Mouse (Mus musculus): ENCODE measurements around the gene Cdh23.
A peak's percentile ranks its signal among the peaks of the same experiment; 100 is the strongest.

The Cdh23 gene

DNA sequence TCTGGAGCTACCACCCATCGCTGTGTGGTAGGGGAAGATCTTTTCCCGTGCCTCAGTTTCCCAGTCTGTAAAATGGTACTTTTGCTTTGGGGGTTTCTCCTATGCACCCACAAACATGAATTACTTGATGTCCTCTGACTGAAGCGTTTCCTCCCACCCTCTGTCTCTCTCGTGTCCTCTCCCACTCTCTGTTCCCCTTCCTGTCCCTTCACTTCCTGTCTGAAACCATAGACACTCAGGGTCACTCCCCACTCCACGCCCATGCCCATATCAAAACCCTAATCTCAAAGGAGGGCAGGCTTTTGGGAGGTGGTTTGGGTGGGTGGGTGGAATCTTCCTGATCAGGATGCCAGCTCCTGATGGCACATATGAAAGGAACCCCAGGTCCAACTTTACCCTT lies 221.7 kb downstream of the Cdh23 start:
- no peak for DNase-seq (ENCODE audit: low spot score in 2 of 2)

GRCm38 (mm10) chr10:60473782-60474322 lies 222.4 kb downstream of the Cdh23 start:
- DNase-seq (ENCODE audit: low spot score in 2 of 2) = no peak

- DNase-seq (ENCODE audit: low spot score in 2 of 2) = no peak
Measured at GRCm38 (mm10) chr10:60467752-60468151, 228.5 kb downstream of the Cdh23 start.

DNA sequence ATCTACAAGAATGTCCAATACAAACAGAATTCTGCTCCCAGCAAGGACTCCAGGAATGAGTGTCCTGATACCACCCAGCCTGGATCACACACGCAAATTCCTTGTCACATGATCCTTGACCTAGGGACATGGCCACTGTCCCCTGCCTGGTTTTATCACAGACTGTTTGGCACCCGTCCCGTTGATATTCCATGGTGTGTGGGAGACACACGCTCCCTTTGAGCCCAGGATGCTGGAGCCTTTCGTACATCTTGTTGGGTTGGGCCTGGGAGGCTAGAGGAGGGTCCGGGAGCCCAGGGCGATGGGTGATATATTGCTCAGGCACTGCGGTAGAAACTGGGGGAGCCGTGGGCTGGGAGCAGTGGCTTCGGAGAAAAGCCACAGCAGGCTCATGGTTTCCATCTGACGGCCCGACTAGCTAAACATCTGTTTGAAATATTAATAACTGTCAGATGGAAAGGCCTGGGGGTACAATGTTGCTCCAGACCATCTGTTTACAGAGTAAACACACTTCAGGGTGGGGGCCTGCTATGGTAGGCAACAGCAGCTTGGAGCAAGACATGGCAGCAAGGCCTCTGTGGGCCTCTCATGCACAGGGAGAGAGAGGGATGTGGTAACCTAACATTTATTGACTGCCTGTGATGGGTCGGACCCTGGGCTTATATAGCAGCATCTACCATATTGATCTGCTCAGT lies 232.2 kb downstream of the Cdh23 start:
- DNase-seq (ENCODE audit: low spot score in 2 of 2) = no peak

- DNase-seq (ENCODE audit: low spot score in 2 of 2) = no peak
Measured at GRCm38 (mm10) chr10:60456662-60457397, 239.5 kb downstream of the Cdh23 start.

GRCm38 (mm10) chr10:60455193-60455592 lies 241.1 kb downstream of the Cdh23 start:
- no peak for DNase-seq (ENCODE audit: low spot score in 2 of 2)

GRCm38 (mm10) chr10:60447186-60447585 lies 249.1 kb downstream of the Cdh23 start:
- DNase-seq (ENCODE audit: low spot score in 2 of 2) = no peak

DNA sequence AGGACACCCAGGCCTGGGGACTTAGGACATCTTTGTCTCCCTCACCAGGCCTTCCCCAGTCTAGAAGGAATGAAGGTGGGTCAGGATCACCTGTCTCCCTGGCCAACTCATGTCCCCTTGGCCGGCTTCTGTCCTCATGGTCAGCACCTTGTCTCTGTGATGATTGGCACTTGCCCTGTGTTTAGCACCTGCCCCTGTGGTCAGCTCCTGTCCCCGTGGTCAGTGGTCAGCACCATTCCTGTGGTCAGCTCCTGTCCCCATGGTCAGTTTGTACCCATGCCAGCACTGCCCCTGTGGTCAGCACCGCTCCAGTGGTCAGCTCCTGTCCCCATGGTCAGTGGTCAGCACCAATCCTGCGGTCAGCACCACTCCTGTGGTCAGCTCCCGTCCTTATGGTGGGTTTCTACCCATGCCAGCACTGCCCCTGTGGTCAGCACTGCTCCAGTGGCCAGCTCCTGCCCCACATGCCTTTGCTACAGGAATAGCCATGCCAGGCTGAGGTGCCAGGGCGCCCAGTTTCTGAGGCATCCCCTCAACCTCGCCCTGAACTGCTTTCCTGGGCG lies 251.2 kb downstream of the Cdh23 start:
- DNase-seq (ENCODE audit: low spot score in 2 of 2) = no peak

DNA sequence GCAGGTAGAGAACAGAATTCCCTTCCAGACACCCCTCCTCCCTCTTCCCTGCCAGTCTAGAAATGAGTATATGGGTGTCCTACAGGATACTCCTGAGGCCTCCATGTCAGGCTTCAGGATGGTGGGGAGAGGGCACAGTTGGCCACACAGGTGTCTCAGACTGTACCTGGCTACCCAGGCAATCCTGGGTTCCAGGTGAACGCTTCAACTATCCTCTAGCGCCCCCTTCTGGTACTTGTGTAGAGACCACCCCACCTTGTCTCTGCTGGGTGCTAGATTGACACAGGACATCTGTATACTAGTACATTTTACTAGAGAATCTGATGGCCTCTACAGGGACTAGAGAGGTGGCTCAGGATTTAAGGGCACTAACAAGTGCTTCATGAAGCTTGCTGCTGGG lies 253.2 kb downstream of the Cdh23 start:
- no peak for DNase-seq (ENCODE audit: low spot score in 2 of 2)

- DNase-seq (ENCODE audit: low spot score in 2 of 2) = no peak
Measured at GRCm38 (mm10) chr10:60442321-60442720, 254.0 kb downstream of the Cdh23 start.

DNA sequence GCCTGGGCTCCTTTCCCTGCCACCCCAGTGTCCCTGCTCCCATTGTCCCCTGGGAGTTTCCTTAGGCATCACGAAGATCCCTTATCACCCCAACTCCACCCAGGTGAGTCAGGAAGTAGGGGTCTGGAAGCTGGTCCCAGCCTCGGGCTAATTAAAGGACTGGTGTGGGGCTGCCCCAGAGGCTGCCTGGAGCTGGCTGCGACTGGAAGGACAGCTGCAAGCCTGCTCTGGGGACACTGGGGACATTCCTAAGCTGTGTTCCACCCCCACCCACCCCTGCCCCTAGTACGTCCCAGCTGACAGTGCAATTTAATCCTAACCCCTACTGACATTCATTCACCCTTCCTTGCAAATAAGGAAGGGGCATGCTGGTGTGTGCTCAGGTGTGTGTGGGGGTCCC lies 263.6 kb downstream of the Cdh23 start:
- DNase-seq (ENCODE audit: low spot score in 2 of 2) = no peak

DNA sequence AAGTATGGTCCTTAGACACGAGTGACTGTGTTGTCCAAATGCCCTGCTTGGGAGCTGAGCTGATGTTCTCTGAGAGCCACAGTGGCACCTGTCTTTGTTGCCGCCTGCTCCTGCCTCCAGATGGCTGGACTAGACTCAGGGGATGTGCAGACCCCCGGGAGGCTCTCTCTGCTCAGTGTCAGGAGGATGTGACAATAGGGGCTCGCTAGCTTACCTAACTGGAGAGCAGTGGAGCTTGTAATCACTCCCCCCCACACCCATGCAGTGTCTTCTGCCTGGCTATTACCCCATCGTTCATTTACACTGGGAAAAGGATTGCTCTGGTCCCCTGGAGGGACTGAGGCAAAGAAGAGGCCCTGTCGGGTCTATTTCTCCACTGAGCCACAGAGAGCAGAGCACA lies 265.7 kb downstream of the Cdh23 start:
- DNase-seq (ENCODE audit: low spot score in 2 of 2) = no peak

DNA sequence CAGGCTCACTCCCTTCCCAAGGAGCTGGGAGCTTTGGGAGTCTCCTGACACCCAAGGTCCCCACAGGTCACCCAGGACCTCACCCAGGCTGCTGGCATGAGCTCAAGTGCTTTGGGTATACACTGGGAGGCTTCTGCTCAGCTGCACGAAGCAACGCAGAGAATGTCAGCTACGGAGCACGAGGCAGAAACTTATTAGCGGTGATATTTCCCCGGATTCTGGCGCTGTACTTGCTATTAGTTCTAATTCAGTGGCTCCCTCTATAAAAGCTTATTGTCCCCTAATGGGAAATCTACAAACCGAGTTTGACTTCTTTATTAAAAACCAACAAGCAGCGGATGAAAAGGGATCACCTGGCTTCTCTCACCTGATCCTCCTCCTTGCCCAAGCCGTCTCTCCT lies 266.3 kb downstream of the Cdh23 start:
- DNase-seq (ENCODE audit: low spot score in 2 of 2) = no peak

DNA sequence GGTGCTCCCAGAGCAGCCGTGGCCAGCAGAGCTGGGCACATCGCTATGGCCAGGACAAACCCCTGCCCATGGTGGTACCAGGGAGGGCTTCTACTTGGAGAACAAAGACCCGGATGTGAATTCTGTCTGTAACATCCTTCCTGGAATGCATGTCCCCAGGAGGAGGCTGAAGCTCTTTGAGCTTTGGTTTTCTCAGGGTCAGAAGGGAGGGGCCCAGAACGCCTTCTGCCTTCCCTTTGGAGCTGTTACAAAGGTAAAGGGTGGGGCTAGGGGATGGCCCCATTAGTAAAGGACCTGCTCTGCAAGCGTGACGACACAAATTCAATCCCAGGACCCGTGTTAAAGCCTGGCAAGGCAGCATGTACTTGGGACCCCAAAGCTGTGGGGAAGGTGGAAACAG lies 273.5 kb downstream of the Cdh23 start:
- DNase-seq (ENCODE audit: low spot score in 2 of 2) = no peak

DNA sequence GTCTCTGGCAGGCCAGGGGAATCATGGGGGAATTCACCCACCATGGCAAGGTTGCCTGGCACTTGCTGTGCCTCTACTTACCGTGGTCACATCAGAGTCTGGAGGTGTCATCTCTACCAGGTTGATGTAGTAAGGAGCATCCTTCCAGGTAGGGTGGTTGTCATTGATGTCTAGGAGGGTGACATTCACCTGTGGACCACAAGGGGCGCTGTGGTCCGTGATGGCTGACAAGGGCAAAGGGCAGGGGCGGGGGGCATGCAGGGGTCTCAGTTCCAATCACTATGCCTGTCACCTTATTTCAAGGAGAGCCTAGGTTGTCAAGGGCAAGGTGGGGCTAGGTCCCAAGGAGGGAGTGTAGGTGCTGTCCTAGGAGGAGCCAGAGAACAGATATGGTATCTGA lies 276.7 kb downstream of the Cdh23 start:
- DNase-seq (ENCODE audit: low spot score in 2 of 2) = no peak

DNA sequence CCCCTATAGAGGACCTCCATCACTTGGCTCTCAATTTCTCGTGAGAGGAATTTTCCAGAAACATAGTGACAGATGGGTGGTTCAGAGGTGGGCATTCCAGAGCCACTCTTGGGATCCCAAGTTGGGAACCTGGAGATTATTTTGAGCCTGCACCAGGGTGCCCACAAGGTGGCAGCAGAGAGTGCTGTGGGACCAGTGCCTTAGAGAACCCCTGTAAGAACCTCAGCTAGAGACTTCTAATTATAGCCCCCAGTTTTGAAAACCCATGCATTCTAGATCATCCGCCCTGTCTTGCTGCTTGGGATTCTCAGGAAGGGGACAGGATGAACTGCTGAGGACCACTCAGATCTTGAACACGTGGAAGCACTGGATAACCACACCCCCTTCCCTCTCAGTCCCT lies 278.2 kb downstream of the Cdh23 start:
- DNase-seq (ENCODE audit: low spot score in 2 of 2) = peak; percentile 67 to 76

DNA sequence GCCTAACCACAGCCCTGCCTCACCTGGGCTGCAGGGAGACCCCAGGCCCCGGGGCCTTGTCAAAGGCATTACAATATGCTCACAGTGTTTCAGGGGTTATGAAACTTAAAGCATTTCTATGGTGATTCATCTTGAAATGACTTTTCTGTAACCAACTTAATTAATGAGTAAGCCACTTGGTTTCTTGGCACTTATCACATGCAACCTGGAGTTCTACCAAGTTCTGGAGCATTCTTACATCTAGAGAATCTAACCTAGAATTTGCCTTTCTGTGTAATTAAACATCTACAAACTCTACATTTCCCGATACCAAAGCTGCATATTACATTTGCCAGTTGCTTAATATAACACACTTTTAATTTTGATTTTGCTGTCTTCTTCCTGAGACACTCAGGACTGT lies 279.2 kb downstream of the Cdh23 start:
- DNase-seq (ENCODE audit: low spot score in 2 of 2) = no peak

DNA sequence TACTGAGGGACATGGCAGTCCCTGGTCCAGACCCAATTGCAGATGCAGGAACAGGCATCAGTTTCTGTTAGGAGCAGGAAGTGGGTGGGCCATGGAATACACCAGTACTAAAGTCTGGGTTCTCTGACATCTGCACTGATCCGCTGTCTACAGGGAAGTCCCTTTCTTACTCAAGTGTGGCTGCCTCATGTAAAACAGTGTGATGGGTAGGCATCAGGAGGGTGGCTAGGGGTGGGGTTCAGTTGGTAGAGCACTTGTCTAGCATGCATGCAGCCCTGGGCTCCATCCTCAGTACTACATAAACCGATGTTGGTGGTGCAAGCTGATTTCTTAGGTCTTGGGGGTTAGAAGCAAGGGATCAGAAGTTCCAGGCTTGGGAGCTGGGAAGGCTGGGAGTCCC lies 282.5 kb downstream of the Cdh23 start:
- DNase-seq (ENCODE audit: low spot score in 2 of 2) = no peak

DNA sequence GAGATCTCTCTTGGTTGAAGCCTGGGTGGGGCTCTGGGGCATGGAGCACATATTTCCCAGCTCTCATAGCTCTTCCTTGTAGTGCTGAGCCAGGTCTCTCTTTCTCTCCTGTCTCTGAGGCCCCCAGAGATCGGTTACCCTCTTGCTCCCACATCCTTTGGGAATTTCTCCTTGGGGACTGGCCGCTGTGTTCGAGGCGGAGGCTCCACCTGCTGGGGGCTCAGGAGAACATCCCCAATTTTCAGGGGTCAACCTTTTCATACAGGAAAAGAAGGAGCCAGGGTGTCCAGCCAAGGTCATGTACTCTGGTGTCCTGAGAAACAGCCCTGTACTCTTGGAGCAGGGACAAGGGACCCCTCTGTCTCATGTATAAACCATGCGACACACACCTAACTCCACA lies 284.5 kb downstream of the Cdh23 start:
- no peak for DNase-seq (ENCODE audit: low spot score in 2 of 2)

- peak; percentile 67 to 69 for DNase-seq (ENCODE audit: low spot score in 2 of 2)
Measured at GRCm38 (mm10) chr10:60407831-60408230, 288.5 kb downstream of the Cdh23 start.

- DNase-seq (ENCODE audit: low spot score in 2 of 2) = peak; percentile 34 to 37
Measured at GRCm38 (mm10) chr10:60405460-60406177, 290.7 kb downstream of the Cdh23 start.

Measured in frontal cortex, postnatal 36 days (tissue).